Mouse (Mus musculus): ENCODE measurements around the gene Trmt112.

DNA sequence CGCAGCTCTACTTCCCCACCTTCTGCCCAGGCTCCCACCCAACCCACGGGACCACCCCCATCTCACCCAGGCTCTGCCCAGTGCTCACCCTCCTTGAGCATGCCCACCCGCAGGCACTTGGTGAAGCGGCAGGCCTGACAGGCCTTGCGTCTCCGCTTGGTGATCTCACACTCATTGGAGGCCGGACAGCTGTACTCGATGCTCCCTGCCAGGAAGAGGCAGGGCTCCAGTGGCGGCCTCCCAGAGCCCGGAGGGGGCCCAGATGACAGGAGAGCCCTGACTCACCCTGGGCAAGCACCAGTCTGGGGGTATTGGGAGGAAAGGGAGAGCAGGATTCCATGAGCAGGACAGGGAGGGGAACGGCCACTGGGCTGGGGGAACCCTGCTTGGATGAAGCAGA, 4.5 kb downstream of the Trmt112 start:
- TF ChIP-seq CTCF (IDR thresholded peaks at IDR 0.05; ENCODE audit: borderline replicate concordance, control insufficient read depth, extremely low read depth, insufficient read depth, low read length, poor library complexity) (no peak), POLR2A (IDR thresholded peaks at IDR 0.05; ENCODE audit: control insufficient read depth, extremely low read depth, insufficient read depth, low read length, poor library complexity) (no peak)

All from thymus, adult 2 months (tissue).